Mouse (Mus musculus) intestine, embryonic 16.5 days (tissue): ENCODE measurements at regions not wholly inside any gene's neighbourhood (a gene's known extent, or its start where the extent isn't known, plus 50 kb on each side); places are given as distances from the start of the nearest gene placed in this dataset.

Experiments used
- ATAC-seq: fragments of 200-750 bp; cut with Nextera tagmentation; 2 replicates; pipeline ENCODE4 v1.8.0; 2017; ENCODE audit warnings: moderate TSS enrichment, moderate library complexity
- H3K27ac ChIP-seq: fragments of 300-500 bp; sonication (generic); 2 replicates; pipeline ENCODE4 v1.5.1; 2014; ENCODE audit warnings: mild to moderate bottlenecking, low read length
- H3K27me3 ChIP-seq: fragments of 300-500 bp; sonication (generic); replicated peaks from 2 replicates; pipeline ENCODE4 v1.6.1; 2014; ENCODE audit warnings: low read length, control low read depth, mixed read lengths; ENCODE audit not compliant: control insufficient read depth, insufficient read depth
- H3K36me3 ChIP-seq: fragments of 300-500 bp; sonication (generic); 2 replicates; pipeline ENCODE4 v1.6.1; 2014; ENCODE audit warnings: low read length, control low read depth; ENCODE audit not compliant: control insufficient read depth, insufficient read depth
- H3K4me1 ChIP-seq: fragments of 300-500 bp; sonication (generic); 2 replicates; pipeline ENCODE4 v1.6.1; 2014; ENCODE audit warnings: low read length, control low read depth, mixed read lengths; ENCODE audit not compliant: control insufficient read depth, insufficient read depth
- H3K4me2 ChIP-seq: fragments of 300-500 bp; sonication (generic); 2 replicates; pipeline ENCODE4 v1.6.1; 2014; ENCODE audit warnings: low read depth, low read length, control low read depth
- H3K4me3 ChIP-seq: fragments of 300-500 bp; sonication (generic); 2 replicates; pipeline ENCODE4 v1.5.1; 2014; ENCODE audit warnings: mild to moderate bottlenecking, low read length
- H3K9ac ChIP-seq: fragments of 300-500 bp; sonication (generic); 2 replicates; pipeline ENCODE4 v1.6.1; 2014; ENCODE audit warnings: low read depth, low read length
- H3K9me3 ChIP-seq: fragments of 300-500 bp; sonication (generic); 2 replicates; pipeline ENCODE4 v1.6.1; 2016; ENCODE audit warnings: low read length, control low read depth; ENCODE audit not compliant: control insufficient read depth
- WGBS: fragments of 180-500 bp; shearing (Covaris S2); extraction: QIAGEN DNeasy Blood & Tissue Kit; methylation state at CpG from one replicate; pipeline ENCODE4 v1.1.7; 2014; 5-methylcytosine and 5-hydroxymethylcytosine counted together

DNA sequence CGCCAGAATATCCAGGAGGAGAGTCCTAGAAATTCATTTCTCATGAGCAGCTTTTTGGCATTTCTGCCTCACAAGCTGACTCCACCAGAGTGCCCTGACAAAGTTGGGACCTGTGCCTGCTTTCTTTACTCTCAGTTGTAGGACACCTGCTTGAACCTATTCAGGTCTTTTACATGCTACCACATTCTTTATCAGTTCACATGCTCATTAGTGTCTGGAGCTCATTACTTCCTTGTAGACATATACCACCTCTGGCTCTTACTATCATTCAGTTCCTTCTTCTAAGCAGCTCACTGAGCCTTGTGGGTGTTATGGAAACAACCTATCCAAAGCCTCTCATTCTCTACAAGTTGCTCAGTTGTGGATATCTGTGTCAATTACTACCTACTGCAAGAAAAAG, 363.4 kb upstream of the Gm5150 start:
- Histone ChIP-seq H3K9ac (no peak overlapping the region), H3K4me3 (no peak overlapping the region), H3K27me3 (no peaks in the 10 kb centered on the region), H3K4me2 (no peak overlapping the region), H3K9me3 (no peaks in the 10 kb centered on the region), H3K36me3 (no peaks in the 10 kb centered on the region), H3K27ac (no peak overlapping the region), H3K4me1 (no peaks in the 10 kb centered on the region)
- peak; percentile 93 for ATAC-seq
- no CpG with 5 or more reads among the region's 1 CpGs for WGBS

DNA sequence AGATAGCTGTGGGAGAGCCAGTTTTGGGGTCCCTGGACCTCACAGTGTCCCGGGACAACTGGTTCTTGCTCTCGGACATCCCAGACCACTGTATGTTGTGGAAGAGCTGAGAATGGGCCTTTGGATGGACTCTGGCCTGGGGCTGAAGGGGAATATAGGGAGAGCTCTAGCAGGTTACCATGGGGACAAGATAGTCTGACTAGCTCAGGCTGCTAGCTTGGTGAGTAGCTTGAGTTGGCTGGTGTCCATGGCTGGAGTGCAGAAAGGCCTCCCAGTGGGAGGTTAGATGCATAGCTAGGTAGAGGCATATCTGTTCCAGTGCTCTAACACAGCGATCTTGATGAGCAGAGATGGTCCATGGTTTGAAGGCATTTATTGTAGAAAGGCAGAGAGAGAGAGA, 356.9 kb upstream of the Gm5150 start:
- no peaks in the 10 kb centered on the region for H3K9me3 ChIP-seq
- WGBS, result 74% methylated on average over 3 of the region's 3 CpGs
- H3K4me2 ChIP-seq, result no peak overlapping the region
- H3K9ac ChIP-seq, result no peak overlapping the region
- no peaks in the 10 kb centered on the region for H3K36me3 ChIP-seq
- H3K27me3 ChIP-seq, result no peaks in the 10 kb centered on the region
- H3K27ac ChIP-seq, result no peak overlapping the region
- H3K4me1 ChIP-seq, result no peaks in the 10 kb centered on the region
- peak; percentile 57 for ATAC-seq
- H3K4me3 ChIP-seq, result no peak overlapping the region

DNA sequence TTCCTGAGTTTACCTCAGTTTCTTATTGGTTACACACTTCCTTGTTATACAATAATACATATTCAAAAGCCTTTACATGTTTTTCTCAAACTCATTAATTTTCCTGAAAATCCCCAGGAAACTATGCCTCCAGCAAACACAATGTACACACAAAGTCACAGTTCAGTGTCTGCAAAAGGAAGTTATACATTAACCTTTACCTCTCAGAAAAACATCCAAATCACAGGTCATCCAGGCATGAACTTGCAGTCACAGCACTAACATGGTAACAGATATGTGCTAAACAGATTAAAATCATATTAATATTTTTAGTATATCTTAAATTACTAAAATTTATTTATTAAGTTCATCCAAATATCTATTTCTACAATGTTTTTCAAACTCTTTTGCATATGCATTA, 352.8 kb upstream of the Gm5150 start:
- ATAC-seq, result peak; percentile 78
- Histone ChIP-seq H3K36me3 (no peaks in the 10 kb centered on the region), H3K9ac (no peak overlapping the region), H3K4me2 (no peak overlapping the region), H3K4me1 (no peaks in the 10 kb centered on the region), H3K4me3 (no peak overlapping the region), H3K9me3 (no peaks in the 10 kb centered on the region), H3K27me3 (no peaks in the 10 kb centered on the region), H3K27ac (no peak overlapping the region)

DNA sequence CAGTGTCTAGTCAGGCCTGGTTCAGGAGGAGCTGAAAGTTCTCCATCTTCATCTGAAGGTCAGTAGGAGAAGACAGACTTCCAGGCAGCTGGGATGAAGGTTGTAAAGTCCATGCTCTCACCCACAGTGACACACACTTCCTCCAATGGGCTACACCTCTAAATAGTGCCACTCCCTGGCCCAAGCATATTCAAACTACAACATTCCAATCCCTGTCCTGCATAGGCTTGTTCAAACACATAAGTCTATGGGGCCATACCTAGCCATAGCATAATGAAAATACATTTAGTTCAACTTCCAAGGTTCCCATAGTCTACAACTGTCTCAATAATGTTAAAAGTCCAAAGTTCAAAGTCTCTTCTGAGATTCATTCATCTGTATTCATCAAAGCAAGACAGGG, 324.5 kb upstream of the Gm5150 start:
- no peak overlapping the region for H3K9ac ChIP-seq
- ATAC-seq, result peak; percentile 77
- no peaks in the 10 kb centered on the region for H3K27me3 ChIP-seq
- H3K4me1 ChIP-seq, result no peaks in the 10 kb centered on the region
- no peak overlapping the region for H3K27ac ChIP-seq
- H3K36me3 ChIP-seq, result no peaks in the 10 kb centered on the region
- H3K4me2 ChIP-seq, result no peak overlapping the region
- H3K9me3 ChIP-seq, result no peaks in the 10 kb centered on the region
- no peak overlapping the region for H3K4me3 ChIP-seq

DNA sequence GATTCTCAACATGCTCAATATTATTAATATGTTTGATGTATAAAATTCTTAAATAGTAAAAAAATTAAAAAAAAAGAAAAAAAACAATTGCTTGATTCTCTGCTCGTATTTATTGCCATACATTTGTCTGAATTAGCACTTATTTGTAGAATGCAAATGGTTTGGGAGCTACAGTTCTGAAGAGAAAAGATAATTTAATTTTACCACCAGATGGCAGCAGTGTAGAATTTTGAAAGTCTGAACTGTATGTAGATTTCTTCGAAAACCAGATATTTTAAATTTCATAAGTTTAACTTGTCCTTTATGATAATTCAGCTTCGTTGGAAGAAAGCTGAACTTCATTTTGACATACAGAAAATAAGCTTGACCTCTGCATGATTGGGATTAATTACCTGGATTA, 304.6 kb upstream of the Gm5150 start:
- Histone ChIP-seq H3K27me3 (no peaks in the 10 kb centered on the region), H3K4me1 (no peaks in the 10 kb centered on the region), H3K4me3 (no peak overlapping the region), H3K36me3 (no peaks in the 10 kb centered on the region), H3K27ac (no peak overlapping the region), H3K9ac (no peak overlapping the region), H3K4me2 (no peak overlapping the region), H3K9me3 (no peaks in the 10 kb centered on the region)
- ATAC-seq, result no peak
- WGBS, result 39% methylated on average over 3 of the region's 3 CpGs

DNA sequence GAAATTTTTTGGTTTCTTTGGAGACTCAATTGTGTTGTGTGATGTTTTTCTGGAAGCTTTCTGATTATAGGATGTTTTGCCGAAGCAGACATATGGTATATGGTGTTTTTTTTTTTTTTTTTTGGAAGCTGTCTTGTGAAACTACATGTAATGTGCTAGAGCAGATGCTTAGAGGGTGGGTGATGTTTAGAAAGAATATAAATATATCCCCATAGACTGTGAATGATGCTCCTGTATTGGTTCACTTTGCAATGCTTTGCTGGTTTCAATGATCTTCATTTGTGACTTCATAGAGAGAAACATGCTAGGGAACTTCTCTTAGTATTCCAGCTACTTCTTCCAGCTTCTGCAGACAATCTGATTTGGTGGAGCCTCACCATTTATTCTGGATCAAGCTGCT, 271.2 kb upstream of the Gm5150 start:
- Histone ChIP-seq H3K27me3 (no peaks in the 10 kb centered on the region), H3K4me1 (no peaks in the 10 kb centered on the region), H3K4me2 (no peak overlapping the region), H3K27ac (no peak overlapping the region), H3K36me3 (no peaks in the 10 kb centered on the region), H3K9ac (no peak overlapping the region), H3K9me3 (no peaks in the 10 kb centered on the region), H3K4me3 (no peak overlapping the region)
- WGBS, result 100% methylated on average over 1 of the region's 1 CpGs
- ATAC-seq, result no peak
